Comparison of ENCODE assay signal across 8 mouse cellular contexts in the genomic region with DNA sequence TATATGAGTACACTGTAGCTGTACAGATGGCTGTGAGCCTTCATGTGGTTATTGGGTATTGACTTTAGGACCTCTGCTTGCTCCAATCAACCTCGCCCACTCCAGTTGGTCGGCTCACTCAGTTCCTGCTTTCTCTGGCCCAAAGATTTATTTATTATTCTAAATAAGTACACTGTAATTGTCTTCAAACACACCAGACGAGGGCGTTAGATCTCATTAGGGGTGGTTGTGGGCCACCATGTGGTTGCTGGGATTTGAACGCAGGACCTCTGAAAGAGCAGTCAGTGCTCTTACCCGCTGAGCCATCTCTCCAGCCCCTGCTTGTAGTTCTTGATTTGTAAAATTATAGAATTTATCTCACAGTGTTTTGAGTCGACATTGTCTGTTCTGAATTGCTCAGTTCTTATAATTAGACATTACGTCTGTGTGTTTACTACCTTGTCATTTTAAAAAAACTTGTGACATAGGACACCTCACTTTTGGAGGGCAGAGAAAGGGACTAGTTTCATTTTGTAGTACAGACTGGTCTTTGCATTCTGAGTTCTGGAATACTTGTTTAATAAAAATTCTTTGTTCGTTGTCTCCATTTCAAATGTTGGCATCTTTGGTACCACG. TPM values are rescaled to one million over a fixed set of nuclear protein-coding genes. Genes with fewer than 3 reads are reported as not detected.
DNase-seq lines count a peak whose midpoint lies in the region; ATAC-seq and TF ChIP-seq lines count a peak whose summit lies in the region.

No protein-coding gene starts in this region.

- DNase-seq in layer of hippocampus, adult 2 months (ENCODE audit: low spot score in 2 of 2): no peak
- DNase-seq in layer of hippocampus, adult 9-11 months: no peak
- DNase-seq in adrenal gland, postnatal 14 days: no peak
- no peak for DNase-seq in gastrocnemius, postnatal 25 days

- 72% methylated on average over 10 of the region's 10 CpGs for WGBS in hindbrain, embryonic 15.5 days
- WGBS in midbrain, embryonic 16.5 days: 73% methylated on average over 10 of the region's 10 CpGs

- peak overlapping the region; percentile 79 for H3K4me2 ChIP-seq in hindbrain, embryonic 15.5 days
- H3K4me2 ChIP-seq in midbrain, embryonic 16.5 days (ENCODE audit: low read length): peak overlapping the region; percentile 79

- H3K4me1 ChIP-seq in brown adipose tissue, adult 24 weeks (ENCODE audit: control insufficient read depth, insufficient read depth, insufficient read length, low read length): peaks cover 8% of the 10 kb centered on the region
- peaks cover 23% of the 10 kb centered on the region for H3K4me1 ChIP-seq in hindbrain, embryonic 15.5 days (replicated peaks)
- H3K4me1 ChIP-seq in midbrain, embryonic 16.5 days (ENCODE audit: control insufficient read depth, insufficient read depth, low read length): peaks cover 16% of the 10 kb centered on the region

- H3K36me3 ChIP-seq in hindbrain, embryonic 15.5 days: 0 out of 2 replicates have a peak, but pooled peaks cover 6% of the 10 kb centered on the region
- no peaks in the 10 kb centered on the region; the same call in 1 of the 2 replicates for H3K36me3 ChIP-seq in midbrain, embryonic 16.5 days (ENCODE audit: control insufficient read depth, insufficient read depth, low read length)

- no peak for ATAC-seq in hindbrain, embryonic 15.5 days (ENCODE audit: low FRiP score, low read depth)
- ATAC-seq in midbrain, embryonic 16.5 days: no peak
- no peak for ATAC-seq in megakaryocyte progenitor cell, adult 5-6 weeks (replicated peaks; ENCODE audit: poor library complexity)

- H3K9me3 ChIP-seq in hindbrain, embryonic 15.5 days: no peaks in the 10 kb centered on the region
- no peaks in the 10 kb centered on the region for H3K9me3 ChIP-seq in midbrain, embryonic 16.5 days (replicated peaks; ENCODE audit: control insufficient read depth, low read length, poor library complexity, severe bottlenecking)

- no peak overlapping the region for H3K9ac ChIP-seq in hindbrain, embryonic 15.5 days
- peak overlapping the region; percentile 88 for H3K9ac ChIP-seq in midbrain, embryonic 16.5 days (ENCODE audit: low read depth, low read length)

- no peak; the same call in 1 of the 2 replicates for TF ChIP-seq CTCF in layer of hippocampus, adult 2 months (conservative IDR thresholded peaks at IDR 0.05)

- H3K4me3 ChIP-seq in layer of hippocampus, adult 2 months: peak overlapping the region; percentile 98
- peak overlapping the region; percentile 37 for H3K4me3 ChIP-seq in brown adipose tissue, adult 24 weeks (ENCODE audit: insufficient read depth, low read depth, low read length)
- H3K4me3 ChIP-seq in hindbrain, embryonic 15.5 days: peak overlapping the region; percentile 85
- H3K4me3 ChIP-seq in midbrain, embryonic 16.5 days (ENCODE audit: low read depth, low read length): peak overlapping the region; percentile 93

- H3K27me3 ChIP-seq in hindbrain, embryonic 15.5 days: 0 out of 2 replicates have a peak, but pooled peaks cover 2% of the 10 kb centered on the region
- H3K27me3 ChIP-seq in midbrain, embryonic 16.5 days (ENCODE audit: control insufficient read depth, insufficient read depth, low read depth, low read length): no peaks in the 10 kb centered on the region

- peak overlapping the region; percentile 93 for H3K27ac ChIP-seq in layer of hippocampus, adult 2 months
- 0 out of 2 replicates have a peak overlapping the region, but pooled peaks have one; percentile 49 for H3K27ac ChIP-seq in brown adipose tissue, adult 24 weeks (replicated peaks; ENCODE audit: low read depth, low read length)
- peak overlapping the region; percentile 86; the same call in 1 of the 2 replicates for H3K27ac ChIP-seq in hindbrain, embryonic 15.5 days (replicated peaks)
- H3K27ac ChIP-seq in midbrain, embryonic 16.5 days (ENCODE audit: low read length): peak overlapping the region; percentile 88

RNA-seq across cellular contexts. Expression of a gene that starts 0.8 kb away (rescaled TPM):
- 10 to 100 TPM; 36.0 to 45.1 TPM for total RNA-seq in layer of hippocampus, adult 2 months (2021)
- 17.2 and 18.4 TPM in 2 replicates for polyA plus RNA-seq in brown adipose tissue, adult 24 weeks (2012; ENCODE audit: insufficient read depth, insufficient read length, missing spikeins)
- 15.8 and 17.5 TPM in 2 replicates for polyA plus RNA-seq in hindbrain, embryonic 15.5 days (2015; fragmentation: Nextera tagmentation; extraction: Ambion mirVana)
- 18.4 and 18.8 TPM in 2 replicates for polyA plus RNA-seq in midbrain, embryonic 16.5 days (2015; fragmentation: Nextera tagmentation; extraction: Ambion mirVana)
- 58.4 and 62.9 TPM in 2 replicates for total RNA-seq in adrenal gland, postnatal 14 days (2021)
- total RNA-seq in gastrocnemius, postnatal 25 days (2021): 10 to 100 TPM; 33.8 to 39.3 TPM
- 19.3 and 23.6 TPM in 2 replicates for total RNA-seq in megakaryocyte progenitor cell, adult 5-6 weeks (2015)
- total RNA-seq in megakaryocyte progenitor cell, adult 5-6 weeks (2017): 14.7 and 21.4 TPM in 2 replicates

RNA-seq across cellular contexts. Expression of a gene that starts 30.8 kb away (rescaled TPM):
- not detected for total RNA-seq in layer of hippocampus, adult 2 months (2021)
- polyA plus RNA-seq in brown adipose tissue, adult 24 weeks (2012; ENCODE audit: insufficient read depth, insufficient read length, missing spikeins): not detected in 2 replicates
- not detected in 2 replicates for polyA plus RNA-seq in hindbrain, embryonic 15.5 days (2015; fragmentation: Nextera tagmentation; extraction: Ambion mirVana)
- not detected in 2 replicates for polyA plus RNA-seq in midbrain, embryonic 16.5 days (2015; fragmentation: Nextera tagmentation; extraction: Ambion mirVana)
- total RNA-seq in adrenal gland, postnatal 14 days (2021): not detected in 2 replicates
- total RNA-seq in gastrocnemius, postnatal 25 days (2021): not detected
- not detected in 2 replicates for total RNA-seq in megakaryocyte progenitor cell, adult 5-6 weeks (2015)
- total RNA-seq in megakaryocyte progenitor cell, adult 5-6 weeks (2017): not detected in 2 replicates

Comparison
In these comparisons a context has a peak if more than half of its experiments do, and no peak if none do; other contexts are left out.
1. H3K4me3 ChIP-seq: peak in every context shown above with its lines; median percentile 98 in layer of hippocampus, adult 2 months; 93 in midbrain, embryonic 16.5 days; 85 in hindbrain, embryonic 15.5 days; 37 in brown adipose tissue, adult 24 weeks.